In genomic region chr12:86614156-86614555, GRCm38 (mm10) we compare ENCODE assay signal across 8 mouse cellular contexts.
DNase-seq lines count a peak whose midpoint lies in the region; ATAC-seq and TF ChIP-seq lines count a peak whose summit lies in the region.

No protein-coding gene starts in this region.

- H3K4me2 ChIP-seq in intestine, embryonic 14.5 days (ENCODE audit: low read length), result no peak overlapping the region
- H3K4me2 ChIP-seq in intestine, embryonic 15.5 days (replicated peaks), result no peak overlapping the region

- H3K27ac ChIP-seq in intestine, embryonic 14.5 days (ENCODE audit: low read depth), result no peak overlapping the region
- H3K27ac ChIP-seq in intestine, embryonic 15.5 days, result no peak overlapping the region
- H3K27ac ChIP-seq in cortical plate, adult 2 months (ENCODE audit: insufficient read depth, low read length), result no peak overlapping the region

- no peak overlapping the region for H3K9ac ChIP-seq in intestine, embryonic 14.5 days (ENCODE audit: low read length)
- no peak overlapping the region for H3K9ac ChIP-seq in intestine, embryonic 15.5 days

- no peaks in the 10 kb centered on the region for H3K9me3 ChIP-seq in intestine, embryonic 14.5 days (ENCODE audit: control insufficient read depth, low read length)
- no peaks in the 10 kb centered on the region for H3K9me3 ChIP-seq in intestine, embryonic 15.5 days

- no peak overlapping the region for H3K4me3 ChIP-seq in intestine, embryonic 14.5 days (ENCODE audit: low read depth, low read length)
- no peak overlapping the region for H3K4me3 ChIP-seq in intestine, embryonic 15.5 days (replicated peaks)
- H3K4me3 ChIP-seq in cortical plate, adult 2 months (ENCODE audit: insufficient read depth, low read length), result no peak overlapping the region

- 36% methylated on average over 2 of the region's 2 CpGs for WGBS in intestine, embryonic 14.5 days
- 24% methylated on average over 2 of the region's 2 CpGs for WGBS in intestine, embryonic 15.5 days

- no peaks in the 10 kb centered on the region for H3K4me1 ChIP-seq in intestine, embryonic 14.5 days (replicated peaks; ENCODE audit: control insufficient read depth, insufficient read depth, low read length)
- no peaks in the 10 kb centered on the region for H3K4me1 ChIP-seq in intestine, embryonic 15.5 days (replicated peaks)
- H3K4me1 ChIP-seq in cortical plate, adult 2 months (ENCODE audit: control insufficient read depth, insufficient read depth, low read length), result no peaks in the 10 kb centered on the region

- H3K27me3 ChIP-seq in intestine, embryonic 14.5 days (replicated peaks; ENCODE audit: control insufficient read depth, insufficient read depth, low read length), result no peaks in the 10 kb centered on the region
- no peaks in the 10 kb centered on the region for H3K27me3 ChIP-seq in intestine, embryonic 15.5 days (replicated peaks)

- no peak for ATAC-seq in intestine, embryonic 14.5 days (replicated peaks; ENCODE audit: low FRiP score, low TSS enrichment, low read depth)
- ATAC-seq in intestine, embryonic 15.5 days, result no peak

- peak; percentile 75 for DNase-seq in intestine, embryonic 14.5 days (ENCODE audit: low spot score)
- peak; percentile 69 for DNase-seq in ZHBTc4 (ENCODE audit: low read depth, low spot score)
- peak; percentile 24 to 47 for DNase-seq in heart, adult 9 months (ENCODE audit: low spot score in 2 of 2)
- peak; percentile 53 to 55 for DNase-seq in layer of hippocampus, postnatal 14 days (ENCODE audit: low spot score in 2 of 2)
- DNase-seq in ovary, postnatal 36 days (ENCODE audit: low spot score), result peak; percentile 27
- DNase-seq in thymus, postnatal 25 days, result no peak

- TF ChIP-seq CTCF in cortical plate, adult 2 months (IDR thresholded peaks at IDR 0.05; ENCODE audit: extremely low read depth, insufficient read depth, low read length), result peak; percentile 79

- no peaks in the 10 kb centered on the region for H3K36me3 ChIP-seq in intestine, embryonic 14.5 days (ENCODE audit: control insufficient read depth, insufficient read depth, low read length)
- H3K36me3 ChIP-seq in intestine, embryonic 15.5 days, result no peaks in the 10 kb centered on the region

- TF ChIP-seq POLR2A in cortical plate, adult 2 months (IDR thresholded peaks at IDR 0.05; ENCODE audit: extremely low read depth, insufficient read depth, low read length), result no peak
